Mouse (Mus musculus) forebrain, embryonic 13.5 days (tissue): ENCODE measurements around the gene Pcif1. TPM values are rescaled to one million over a fixed set of nuclear protein-coding genes. Genes with fewer than 3 reads are reported as not detected.

Experiments
- ATAC-seq: fragments of 200-750 bp; cut with Nextera tagmentation; 2 replicates; pipeline ENCODE4 v1.8.0; 2017
- H3K27ac ChIP-seq: fragments of 300-500 bp; sonication (generic); 2 replicates; pipeline ENCODE4 v1.5.1; 2015; ENCODE audit warnings: inconsistent platforms, mild to moderate bottlenecking, moderate library complexity
- H3K27me3 ChIP-seq: fragments of 300-500 bp; sonication (generic); 2 replicates; pipeline ENCODE4 v1.6.1; 2015; ENCODE audit warnings: mild to moderate bottlenecking, inconsistent platforms
- H3K36me3 ChIP-seq: fragments of 300-500 bp; sonication (generic); 2 replicates; pipeline ENCODE4 v1.6.1; 2015; ENCODE audit warnings: mild to moderate bottlenecking, inconsistent platforms; ENCODE audit not compliant: poor library complexity, severe bottlenecking
- H3K4me1 ChIP-seq: fragments of 300-500 bp; sonication (generic); 2 replicates; pipeline ENCODE4 v1.6.1; 2015; ENCODE audit warnings: inconsistent platforms
- H3K4me2 ChIP-seq: fragments of 300-500 bp; sonication (generic); 2 replicates; pipeline ENCODE4 v1.6.1; 2015; ENCODE audit warnings: inconsistent platforms, mild to moderate bottlenecking, moderate library complexity
- H3K4me3 ChIP-seq: fragments of 300-500 bp; sonication (generic); 2 replicates; pipeline ENCODE4 v1.5.1; 2015; ENCODE audit warnings: mild to moderate bottlenecking, inconsistent platforms
- H3K9ac ChIP-seq: fragments of 300-500 bp; sonication (generic); 2 replicates; pipeline ENCODE4 v1.6.1; 2015; ENCODE audit warnings: mild to moderate bottlenecking, inconsistent platforms
- H3K9me3 ChIP-seq: fragments of 300-500 bp; sonication (generic); replicated peaks from 2 replicates; pipeline ENCODE4 v1.6.1; 2016; ENCODE audit warnings: inconsistent platforms
- WGBS: fragments of 180-500 bp; shearing (Covaris S2); methylation state at CpG from one replicate; pipeline ENCODE4 v1.1.7; 2015; 5-methylcytosine and 5-hydroxymethylcytosine counted together
- polyA plus RNA-seq: library from polyadenylated mRNA; unstranded; fragments of >200 nt; fragmentation: Nextera tagmentation; extraction: Ambion mirVana; gene quantifications from 2 replicates; pipeline ENCODE4 v1.2.1, GENCODE M21; 2015

The Pcif1 gene
- polyA plus RNA-seq, 1 experiment from 2014 or later, result 101 TPM

- no peak for ATAC-seq
- 93% methylated on average over 5 of the region's 5 CpGs for WGBS
These were observed 37.7 kb downstream of the Pcif1 start for GRCm38 (mm10) chr2:164916820-164917219.

DNA sequence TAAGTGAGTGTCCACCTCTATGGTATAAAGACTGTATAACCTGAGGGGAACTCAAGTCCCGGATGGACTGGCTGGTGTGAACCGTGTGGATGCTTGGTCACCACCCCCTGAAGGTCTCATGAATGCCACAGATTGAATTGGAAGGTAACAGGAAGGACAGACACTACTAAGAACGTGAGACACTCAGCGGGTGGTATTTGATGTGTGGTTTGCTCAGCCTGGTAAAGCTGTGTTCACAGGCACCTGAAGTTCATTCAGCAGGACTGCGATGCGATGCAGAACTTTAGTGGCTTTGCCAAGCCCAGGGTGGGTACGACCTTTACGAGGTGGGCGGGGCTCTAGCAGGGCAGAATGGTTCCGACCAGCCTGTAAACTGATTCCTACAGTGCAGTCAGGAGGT, 38.3 kb downstream of the Pcif1 start:
- no peak overlapping the region for H3K9ac ChIP-seq
- ATAC-seq, result no peak
- WGBS, result 76% methylated on average over 10 of the region's 10 CpGs

More at GRCm38 (mm10) chr2:164916820-164917219, 37.7 kb downstream of the Pcif1 start:
- no peak overlapping the region for H3K27ac ChIP-seq
- H3K27me3 ChIP-seq, result no peaks in the 10 kb centered on the region
- H3K4me2 ChIP-seq, result no peak overlapping the region
- peaks cover 15% of the 10 kb centered on the region for H3K36me3 ChIP-seq
- no peak overlapping the region; the same call in 1 of the 2 replicates for H3K9ac ChIP-seq
- H3K4me1 ChIP-seq, result peaks cover 7% of the 10 kb centered on the region
- no peak overlapping the region for H3K4me3 ChIP-seq
- no peaks in the 10 kb centered on the region for H3K9me3 ChIP-seq

DNA sequence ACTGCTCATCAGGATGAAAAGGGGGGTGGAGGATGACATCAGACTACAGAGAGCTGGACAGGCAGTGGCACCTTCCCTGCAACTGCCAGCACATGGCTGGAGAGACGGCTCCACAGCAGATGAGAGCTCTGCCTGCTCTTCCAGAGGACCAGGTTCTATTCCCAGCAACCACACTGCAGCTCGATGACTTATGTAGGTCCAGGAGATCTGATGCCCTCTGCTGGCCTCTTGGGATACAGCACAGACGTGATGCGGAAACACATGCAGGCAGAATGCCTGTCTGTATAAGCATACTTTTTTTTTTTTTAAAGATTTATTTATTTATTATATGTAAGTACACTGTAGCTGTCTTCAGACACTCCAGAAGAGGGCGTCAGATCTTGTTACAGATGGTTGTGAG, 39.2 kb downstream of the Pcif1 start:
- 60% methylated on average over 5 of the region's 5 CpGs for WGBS
- Histone ChIP-seq H3K36me3 (peaks cover 15% of the 10 kb centered on the region), H3K27ac (no peak overlapping the region), H3K4me2 (no peak overlapping the region), H3K4me1 (peaks cover 3% of the 10 kb centered on the region), H3K9me3 (no peaks in the 10 kb centered on the region), H3K9ac (no peak overlapping the region), H3K27me3 (no peaks in the 10 kb centered on the region), H3K4me3 (no peak overlapping the region)
- no peak for ATAC-seq

More for the DNA sequence above, 38.3 kb downstream of the Pcif1 start:
- no peaks in the 10 kb centered on the region for H3K9me3 ChIP-seq
- no peaks in the 10 kb centered on the region for H3K27me3 ChIP-seq
- H3K27ac ChIP-seq, result no peak overlapping the region
- no peak overlapping the region for H3K4me3 ChIP-seq
- H3K4me2 ChIP-seq, result no peak overlapping the region
- peaks cover 2% of the 10 kb centered on the region for H3K4me1 ChIP-seq
- H3K36me3 ChIP-seq, result peaks cover 15% of the 10 kb centered on the region

DNA sequence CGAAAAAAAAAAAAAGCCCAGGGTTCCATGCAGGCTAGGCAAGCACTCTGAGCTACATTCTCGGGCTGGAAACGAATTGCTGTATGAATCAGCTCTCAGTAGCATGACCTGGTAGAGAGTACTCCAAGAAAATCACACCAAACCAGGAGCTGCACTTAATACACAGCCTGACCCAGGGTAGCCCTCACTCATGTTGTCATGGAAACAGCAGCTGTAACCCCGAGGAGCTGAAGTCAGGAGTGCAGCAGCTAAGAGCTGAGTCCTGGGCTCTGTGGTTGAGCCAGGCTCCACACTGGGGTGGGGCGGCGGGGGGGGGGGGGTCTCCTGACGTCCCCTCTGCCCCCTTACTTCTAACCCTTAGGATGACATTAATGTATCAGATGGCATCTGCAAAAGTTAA, 42.9 kb downstream of the Pcif1 start:
- 0 out of 2 replicates have a peak, but pooled peaks have one; percentile 37 for ATAC-seq

GRCm38 (mm10) chr2:164923291-164923690, 44.2 kb downstream of the Pcif1 start:
- 60% methylated on average over 4 of the region's 4 CpGs for WGBS
- no peaks in the 10 kb centered on the region for H3K9me3 ChIP-seq
- H3K4me2 ChIP-seq, result no peak overlapping the region
- H3K36me3 ChIP-seq, result peaks cover 15% of the 10 kb centered on the region
- peaks cover 14% of the 10 kb centered on the region for H3K4me1 ChIP-seq
- no peaks in the 10 kb centered on the region for H3K27me3 ChIP-seq
- no peak overlapping the region for H3K27ac ChIP-seq
- no peak overlapping the region for H3K4me3 ChIP-seq
- no peak for ATAC-seq
- no peak overlapping the region for H3K9ac ChIP-seq

More for the DNA sequence above, 42.9 kb downstream of the Pcif1 start:
- Histone ChIP-seq H3K4me1 (peaks cover 14% of the 10 kb centered on the region), H3K9me3 (no peaks in the 10 kb centered on the region), H3K27ac (no peak overlapping the region), H3K27me3 (no peaks in the 10 kb centered on the region), H3K4me3 (no peak overlapping the region), H3K9ac (no peak overlapping the region), H3K36me3 (peaks cover 15% of the 10 kb centered on the region), H3K4me2 (no peak overlapping the region)
- 62% methylated on average over 7 of the region's 7 CpGs for WGBS

DNA sequence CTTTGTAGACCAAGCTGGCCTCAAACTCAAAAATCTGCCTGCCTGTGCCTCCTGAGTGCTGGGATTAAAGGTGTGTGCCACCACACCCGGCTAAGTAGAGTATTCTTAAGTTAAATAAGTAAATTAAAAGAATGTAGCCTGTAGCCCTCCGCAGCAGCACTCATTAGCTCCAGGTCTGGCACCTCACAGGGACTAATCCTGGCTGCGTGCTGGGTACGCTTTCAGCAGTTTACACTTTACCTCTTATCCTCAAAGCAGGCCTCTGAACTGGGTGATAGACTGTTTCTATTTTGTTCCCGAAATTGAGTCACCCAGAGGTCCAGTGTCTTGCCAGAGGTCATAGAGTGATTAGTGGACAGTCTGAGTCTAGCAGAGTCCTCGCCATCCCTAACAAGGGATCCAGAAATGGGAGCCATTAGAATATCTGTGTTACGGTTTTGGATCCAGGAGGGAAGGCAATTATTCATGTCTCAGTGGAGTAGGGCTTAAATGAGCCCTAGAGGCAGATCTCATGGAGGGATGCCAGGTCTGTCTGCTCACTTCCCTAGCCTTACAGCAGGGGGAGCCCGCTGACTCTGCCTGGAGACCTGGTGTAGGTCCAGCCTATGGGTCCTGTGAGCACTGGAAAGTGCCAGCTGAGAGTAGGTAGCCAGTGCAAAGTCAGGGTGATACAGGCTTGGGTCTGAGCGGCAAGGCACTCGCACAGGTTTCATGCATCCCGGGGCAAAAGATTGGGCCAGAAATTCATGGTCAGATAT, 45.2 kb downstream of the Pcif1 start:
- Histone ChIP-seq H3K4me2 (no peak overlapping the region), H3K9ac (no peak overlapping the region), H3K27ac (0 out of 2 replicates have a peak overlapping the region, but pooled peaks have one; percentile 5), H3K27me3 (no peaks in the 10 kb centered on the region), H3K4me1 (peaks cover 14% of the 10 kb centered on the region), H3K36me3 (peaks cover 11% of the 10 kb centered on the region), H3K4me3 (no peak overlapping the region), H3K9me3 (no peaks in the 10 kb centered on the region)
- 27% methylated on average over 11 of the region's 11 CpGs for WGBS
- ATAC-seq, result peak; percentile 70

DNA sequence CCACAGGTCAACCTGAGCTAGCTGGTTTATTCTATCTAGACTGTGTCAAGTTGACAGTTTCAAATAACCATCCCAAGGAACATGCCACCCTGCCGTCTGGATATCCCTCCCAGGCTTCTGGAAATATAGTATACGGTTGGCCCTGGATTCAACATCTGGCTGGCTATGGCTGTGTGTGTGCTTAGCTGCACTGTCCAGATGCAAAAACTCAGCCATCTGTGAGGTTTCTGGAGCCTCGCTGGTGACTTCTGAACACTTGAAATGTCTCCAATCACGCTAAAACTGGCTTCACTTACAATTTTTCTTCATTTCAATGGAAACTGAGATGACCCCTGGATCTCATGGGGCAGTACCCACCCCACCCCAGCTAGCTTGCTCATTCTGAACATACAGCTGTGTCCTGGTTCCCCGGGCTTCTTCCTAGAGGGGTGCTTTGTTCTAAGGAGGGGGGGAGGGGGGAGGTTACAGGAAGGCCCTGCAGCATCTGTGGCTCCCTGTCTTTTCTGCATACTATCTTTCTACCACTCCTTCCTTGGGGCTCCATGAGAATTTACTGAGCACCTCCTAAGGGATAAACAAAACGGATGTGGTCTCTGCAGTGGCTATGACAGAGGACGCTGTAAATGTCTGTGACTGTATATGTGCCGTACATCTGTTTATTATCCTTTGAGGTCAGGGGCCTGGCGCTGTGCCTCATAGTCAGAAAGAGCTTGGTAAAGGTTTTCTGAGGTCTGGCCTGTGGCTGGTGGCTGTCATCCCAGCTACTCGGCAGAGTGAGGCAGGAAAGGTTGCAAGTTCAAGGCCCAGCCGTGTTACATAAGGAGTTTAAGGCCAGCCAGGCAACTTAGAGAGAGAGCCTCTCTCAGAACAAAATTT, 51.8 kb downstream of the Pcif1 start:
- H3K9me3 ChIP-seq, result no peaks in the 10 kb centered on the region
- H3K4me2 ChIP-seq, result no peak overlapping the region
- H3K36me3 ChIP-seq, result no peaks in the 10 kb centered on the region
- H3K27ac ChIP-seq, result no peak overlapping the region
- H3K4me1 ChIP-seq, result no peaks in the 10 kb centered on the region
- 72% methylated on average over 11 of the region's 11 CpGs for WGBS
- ATAC-seq, result no peak
- peaks cover 7% of the 10 kb centered on the region; the same call in 1 of the 2 replicates for H3K27me3 ChIP-seq
- H3K9ac ChIP-seq, result no peak overlapping the region
- no peak overlapping the region for H3K4me3 ChIP-seq

GRCm38 (mm10) chr2:164933534-164933933, 54.4 kb downstream of the Pcif1 start:
- Histone ChIP-seq H3K27me3 (peaks cover 15% of the 10 kb centered on the region), H3K9me3 (no peaks in the 10 kb centered on the region), H3K27ac (no peak overlapping the region), H3K9ac (no peak overlapping the region), H3K36me3 (no peaks in the 10 kb centered on the region), H3K4me3 (no peak overlapping the region), H3K4me2 (no peak overlapping the region), H3K4me1 (peaks cover 5% of the 10 kb centered on the region; the same call in 1 of the 2 replicates)
- ATAC-seq, result no peak
- 62% methylated on average over 5 of the region's 10 CpGs for WGBS

DNA sequence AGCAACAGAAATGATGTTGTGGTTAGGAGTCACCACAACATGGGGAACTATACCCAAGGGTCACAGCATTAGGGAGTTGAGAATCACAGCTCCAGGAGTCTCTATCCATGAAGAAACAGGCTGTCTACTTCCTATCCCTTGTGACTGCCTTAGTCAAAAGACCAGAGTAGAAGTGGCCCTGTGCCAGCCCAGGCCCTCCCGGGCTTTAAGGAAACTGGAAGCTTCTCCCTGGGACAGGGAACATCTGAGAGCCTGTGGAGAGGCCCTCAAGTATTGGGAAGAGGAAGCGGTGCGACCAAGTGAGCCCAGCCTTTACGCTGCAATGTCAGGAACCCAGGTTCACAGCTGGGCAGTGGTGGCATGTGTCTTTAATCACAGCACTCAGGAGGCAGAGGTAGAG, 56.9 kb downstream of the Pcif1 start:
- Histone ChIP-seq H3K27ac (no peak overlapping the region), H3K9me3 (no peaks in the 10 kb centered on the region), H3K4me2 (no peak overlapping the region), H3K36me3 (no peaks in the 10 kb centered on the region), H3K4me3 (no peak overlapping the region), H3K9ac (no peak overlapping the region), H3K4me1 (peaks cover 21% of the 10 kb centered on the region), H3K27me3 (peaks cover 35% of the 10 kb centered on the region)
- ATAC-seq, result no peak
- WGBS, result 78% methylated on average over 4 of the region's 4 CpGs

DNA sequence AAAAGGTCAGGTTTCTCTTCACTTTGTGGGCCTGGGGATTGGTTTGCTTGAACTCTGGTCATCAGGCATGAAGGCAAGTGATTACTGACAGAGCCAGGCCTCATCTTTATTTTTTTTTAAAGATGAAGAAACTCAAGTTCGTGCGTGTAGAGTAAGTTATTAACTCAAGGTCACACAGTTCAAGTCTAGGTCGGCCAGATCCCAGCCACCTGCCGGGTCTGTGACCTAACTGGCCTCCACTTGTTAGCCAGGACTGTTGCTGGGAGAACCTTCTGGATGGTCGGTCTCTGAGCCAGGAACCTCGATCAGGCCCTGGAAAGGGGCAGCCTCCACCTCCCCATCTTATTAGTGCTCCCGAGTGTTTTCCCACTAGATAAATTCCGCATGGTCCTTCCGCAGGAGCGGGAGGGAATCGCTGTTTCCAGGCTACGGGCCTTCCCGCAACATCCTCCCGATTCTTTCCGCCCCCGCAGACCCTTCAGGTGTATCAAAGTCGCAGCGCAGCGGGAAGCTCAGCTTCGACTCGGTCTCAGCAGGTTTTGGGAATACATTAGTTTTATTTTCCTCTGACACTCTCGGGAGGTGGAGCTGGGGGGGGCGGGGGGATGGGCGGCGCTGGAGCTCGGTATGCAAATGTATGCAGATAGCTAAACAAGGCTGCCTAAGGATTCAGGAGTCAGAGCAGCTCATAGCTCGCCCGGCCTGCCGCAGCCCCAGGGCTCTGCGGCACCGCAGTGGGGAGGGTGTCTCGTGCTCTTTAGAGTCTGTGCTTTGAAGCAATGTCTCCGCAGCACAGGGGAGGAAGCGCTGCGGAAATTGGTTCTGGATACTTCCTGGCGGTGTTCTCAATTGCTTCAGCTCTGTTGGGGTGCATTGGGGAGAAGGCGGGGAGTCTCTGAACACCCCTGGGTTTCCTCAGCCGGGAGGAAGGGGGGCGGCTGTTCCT, 59.3 kb downstream of the Pcif1 start:
- Histone ChIP-seq H3K4me2 (peak overlapping the region; percentile 72), H3K9ac (peak overlapping the region; percentile 56), H3K27ac (peak overlapping the region; percentile 57), H3K9me3 (no peaks in the 10 kb centered on the region), H3K36me3 (no peaks in the 10 kb centered on the region), H3K27me3 (peaks cover 45% of the 10 kb centered on the region), H3K4me1 (peaks cover 21% of the 10 kb centered on the region), H3K4me3 (peak overlapping the region; percentile 40)
- peak; percentile 95 for ATAC-seq
- 3% methylated on average over 39 of the region's 39 CpGs for WGBS

- WGBS, result under 1% methylated on average over 11 of the region's 11 CpGs
- ATAC-seq, result peak; percentile 61
These were observed 60.0 kb downstream of the Pcif1 start for GRCm38 (mm10) chr2:164939106-164939505.

More at GRCm38 (mm10) chr2:164939106-164939505, 60.0 kb downstream of the Pcif1 start:
- peak overlapping the region; percentile 40 for H3K4me3 ChIP-seq
- H3K27me3 ChIP-seq, result peaks cover 45% of the 10 kb centered on the region
- H3K9ac ChIP-seq, result peak overlapping the region; percentile 56
- H3K9me3 ChIP-seq, result no peaks in the 10 kb centered on the region
- H3K4me2 ChIP-seq, result peak overlapping the region; percentile 72
- H3K4me1 ChIP-seq, result peaks cover 21% of the 10 kb centered on the region
- H3K36me3 ChIP-seq, result no peaks in the 10 kb centered on the region
- H3K27ac ChIP-seq, result peak overlapping the region; percentile 57
